Mouse (Mus musculus) inflammation-experienced regulatory T-cells (primary cell): ENCODE measurements around the gene Gm38431. TPM values are rescaled to one million over a fixed set of nuclear protein-coding genes. Genes with fewer than 3 reads are reported as not detected.

Source experiments
- polyA plus RNA-seq, 2 experiments: library from polyadenylated mRNA; unstranded; fragments of 100-300 nt; shearing (Covaris generic); gene quantifications; one replicate each; pipeline ENCODE4 v1.2.1; 2017

Gm38431 gene
- polyA plus RNA-seq = 1 to 10 TPM; 1.0 to 2.4 TPM

GRCm38 (mm10) chr9:21091707-21092320 is at the start of gene Gm38431, which contains the start of gene Raver1:
Gene Gm38431 (minus strand): TSS chr9:21091997.
Gene Raver1 (minus strand): TSS chr9:21092008.

GRCm38 (mm10) chr9:21131059-21131956 is 39.5 kb upstream of the Gm38431 start, which contains the start of gene Tyk2:
Gene Tyk2 (minus strand): TSS chr9:21131243.

GRCm38 (mm10) chr9:21073044-21073840 is 18.6 kb downstream of the Gm38431 start, which contains the start of the genes Gm49373 and Fdx1l:
Gene Gm49373 (minus strand): TSS chr9:21073096.
Gene Fdx1l (minus strand): TSS chr9:21073614.

GRCm38 (mm10) chr9:21067006-21067684 is 24.7 kb downstream of the Gm38431 start, which contains the start of gene Zglp1:
Gene Zglp1 (minus strand): TSS chr9:21067093.

GRCm38 (mm10) chr9:21031896-21032351 is 59.9 kb downstream of the Gm38431 start, which contains the start of gene Icam5:
Gene Icam5 (plus strand): TSS chr9:21032073.

GRCm38 (mm10) chr9:21029291-21030054 is 62.3 kb downstream of the Gm38431 start, which contains the start of gene Icam4:
Gene Icam4 (plus strand): TSS chr9:21029373.

Other genes with a start within 250 kb of the Gm38431 start
- gene A230050P20Rik, start 223.4 kb downstream of the Gm38431 start, polyA plus RNA-seq = 10 to 100 TPM; 59.5 to 60.2 TPM
- 1 to 10 TPM; 3.0 to 4.6 TPM for gene Angptl6, start 212.3 kb downstream of the Gm38431 start, polyA plus RNA-seq
- 100 to 1,000 TPM in 1 of 2 experiments, 10 to 100 TPM in 1; 74.5 to 114 TPM for gene Ppan, start 203.8 kb downstream of the Gm38431 start, polyA plus RNA-seq
- gene Eif3g, start 193.4 kb downstream of the Gm38431 start, polyA plus RNA-seq = 100 to 1,000 TPM; 259 to 292 TPM
- 10 to 100 TPM; 52.4 to 87.1 TPM for gene Dnmt1, start 132.1 kb downstream of the Gm38431 start, polyA plus RNA-seq
- gene S1pr2, start 115.2 kb downstream of the Gm38431 start, polyA plus RNA-seq = 10 to 100 TPM; 18.9 to 25.7 TPM
- gene Mrpl4, start 89.3 kb downstream of the Gm38431 start, polyA plus RNA-seq = 100 to 1,000 TPM; 101 to 109 TPM
- 100 to 1,000 TPM in 1 of 2 experiments, 10 to 100 TPM in 1; 73.2 to 112 TPM for gene Icam1, start 76.0 kb downstream of the Gm38431 start, polyA plus RNA-seq
- 1 to 10 TPM in 1 of 2 experiments, under 1 TPM in 1; 0.45 to 2.7 TPM for gene Icam4, start 62.6 kb downstream of the Gm38431 start, polyA plus RNA-seq
- 1 to 10 TPM; 1.3 to 2.4 TPM for gene Icam5, start 59.9 kb downstream of the Gm38431 start, polyA plus RNA-seq
- gene Zglp1, start 24.9 kb downstream of the Gm38431 start, polyA plus RNA-seq = 1 to 10 TPM in 1 of 2 experiments, not detected in 1; 4.0 TPM
- under 1 TPM in 1 of 2 experiments, not detected in 1; 0.84 TPM for gene Gm49373, start 18.9 kb downstream of the Gm38431 start, polyA plus RNA-seq
- gene Fdx1l, start 18.4 kb downstream of the Gm38431 start, polyA plus RNA-seq = 10 to 100 TPM; 41.3 to 42.4 TPM
- gene Raver1, start within 50 bp of the Gm38431 start, polyA plus RNA-seq = 10 to 100 TPM; 62.9 to 67.1 TPM
- gene Tyk2, start 39.2 kb upstream of the Gm38431 start, polyA plus RNA-seq = 10 to 100 TPM; 61.1 to 70.2 TPM
- gene Cdc37, start 58.0 kb upstream of the Gm38431 start, polyA plus RNA-seq = 100 to 1,000 TPM; 284 to 382 TPM
- 1 to 10 TPM; 1.1 to 3.1 TPM for gene Pde4a, start 73.7 kb upstream of the Gm38431 start, polyA plus RNA-seq
- gene Keap1, start 147.4 kb upstream of the Gm38431 start, polyA plus RNA-seq = 10 to 100 TPM; 56.5 to 63.4 TPM
- gene S1pr5, start 156.4 kb upstream of the Gm38431 start, polyA plus RNA-seq = 1 to 10 TPM in 1 of 2 experiments, under 1 TPM in 1; 0.14 to 2.2 TPM
- 10 to 100 TPM; 57.7 to 70.7 TPM for gene Atg4d, start 173.3 kb upstream of the Gm38431 start, polyA plus RNA-seq
- 10 to 100 TPM; 26.5 to 29.8 TPM for gene Kri1, start 196.0 kb upstream of the Gm38431 start, polyA plus RNA-seq
- 100 to 1,000 TPM in 1 of 2 experiments, 10 to 100 TPM in 1; 93.1 to 135 TPM for gene Cdkn2d, start 199.4 kb upstream of the Gm38431 start, polyA plus RNA-seq
- gene Ap1m2, start 220.3 kb upstream of the Gm38431 start, polyA plus RNA-seq = 1 to 10 TPM; 2.3 to 3.0 TPM
- gene Slc44a2, start 228.7 kb upstream of the Gm38431 start, polyA plus RNA-seq = 100 to 1,000 TPM; 391 to 483 TPM